Mouse (Mus musculus): ENCODE results near the gene Shld1. TPM values are rescaled to one million over a fixed set of nuclear protein-coding genes. Genes with fewer than 3 reads are reported as not detected.

Shld1 gene
- polyA plus RNA-seq, 1 experiment from 2014 or later: 24.0 TPM

DNA sequence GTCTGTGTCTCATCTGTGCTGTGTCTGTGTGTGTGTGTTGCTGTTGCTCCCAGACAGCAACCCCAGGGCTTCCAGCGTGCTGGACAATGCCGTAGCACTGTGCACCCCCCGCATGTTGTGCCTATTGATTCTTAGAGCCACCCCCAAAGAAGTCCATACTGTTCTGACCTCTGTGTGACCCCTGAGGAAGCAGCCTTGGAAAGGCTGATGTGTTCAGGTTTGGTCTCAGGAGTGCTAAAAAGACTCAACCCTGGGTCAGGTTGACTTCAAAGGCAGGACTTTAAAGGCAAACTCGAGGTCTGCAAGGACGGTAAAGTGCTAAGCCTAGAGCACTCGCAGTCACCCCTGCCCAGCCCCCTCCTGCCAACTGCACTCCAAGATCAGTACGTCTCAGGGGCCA, 11.0 kb downstream of the Shld1 start:
- Histone ChIP-seq H3K27ac (ENCODE audit: low read depth, low read length) (no peak overlapping the region), H3K9ac (ENCODE audit: low read length) (no peak overlapping the region), H3K36me3 (ENCODE audit: control insufficient read depth, insufficient read depth, low read length) (no peaks in the 10 kb centered on the region), H3K9me3 (ENCODE audit: control insufficient read depth, low read length) (no peaks in the 10 kb centered on the region), H3K27me3 (ENCODE audit: control insufficient read depth, insufficient read depth, low read length) (no peaks in the 10 kb centered on the region), H3K4me1 (ENCODE audit: control insufficient read depth, insufficient read depth, low read length) (no peaks in the 10 kb centered on the region), H3K4me2 (ENCODE audit: low read depth) (no peak overlapping the region), H3K4me3 (ENCODE audit: low read depth, low read length) (no peak overlapping the region)
- WGBS: 62% methylated on average over 7 of the region's 7 CpGs
- DNase-seq (ENCODE audit: low spot score) (no peak), ATAC-seq (ENCODE audit: insufficient read depth, low FRiP score, low TSS enrichment) (no peak)

DNA sequence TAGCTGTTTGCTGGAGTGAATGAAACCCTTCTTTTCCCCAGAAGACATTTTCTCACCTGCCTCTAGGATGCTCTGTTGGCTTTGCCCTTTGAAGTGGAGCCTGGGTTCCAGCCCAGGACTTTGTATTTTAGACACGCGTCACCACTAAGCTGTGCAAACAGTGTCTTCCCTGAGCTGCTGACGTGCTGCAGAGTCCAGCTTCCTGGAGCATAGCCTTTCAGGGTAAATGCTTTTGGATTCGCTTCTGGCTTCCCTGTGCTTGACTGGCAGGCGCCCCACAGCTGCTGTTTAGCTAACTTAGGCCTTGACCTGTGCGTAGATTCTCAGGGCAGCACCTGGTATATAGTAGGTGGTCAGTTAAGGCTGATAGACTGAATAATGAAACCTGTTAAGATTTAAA, 11.7 kb downstream of the Shld1 start:
- DNase-seq (ENCODE audit: low spot score) (no peak), ATAC-seq (ENCODE audit: insufficient read depth, low FRiP score, low TSS enrichment) (no peak)
- no peaks in the 10 kb centered on the region for H3K36me3 ChIP-seq (ENCODE audit: control insufficient read depth, insufficient read depth, low read length)
- no peaks in the 10 kb centered on the region for H3K4me1 ChIP-seq (ENCODE audit: control insufficient read depth, insufficient read depth, low read length)
- H3K4me3 ChIP-seq (ENCODE audit: low read depth, low read length): no peak overlapping the region
- H3K27ac ChIP-seq (ENCODE audit: low read depth, low read length): no peak overlapping the region
- no peaks in the 10 kb centered on the region for H3K9me3 ChIP-seq (ENCODE audit: control insufficient read depth, low read length)
- no peak overlapping the region for H3K4me2 ChIP-seq (ENCODE audit: low read depth)
- no peak overlapping the region for H3K9ac ChIP-seq (ENCODE audit: low read length)
- WGBS: 81% methylated on average over 6 of the region's 6 CpGs
- H3K27me3 ChIP-seq (ENCODE audit: control insufficient read depth, insufficient read depth, low read length): no peaks in the 10 kb centered on the region

DNA sequence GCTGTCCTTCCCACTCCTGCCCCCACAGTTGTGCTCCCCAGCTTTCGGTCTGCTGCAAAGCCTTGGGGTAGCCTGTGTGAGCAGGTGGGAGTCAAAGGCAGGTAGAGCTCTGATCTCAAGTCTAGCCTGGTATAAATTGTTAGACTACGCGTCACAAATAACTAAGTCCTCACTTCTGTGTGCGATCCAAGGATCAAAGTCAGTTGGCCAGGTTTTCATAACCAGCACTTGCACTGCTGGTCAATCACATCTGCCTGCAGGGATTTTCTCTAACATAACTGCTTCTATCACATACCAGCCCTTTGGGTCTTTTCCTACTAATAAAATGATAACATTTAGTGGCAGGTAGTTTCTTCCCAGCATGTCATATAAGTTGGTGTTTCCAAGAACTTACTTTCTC, 14.2 kb downstream of the Shld1 start:
- Histone ChIP-seq H3K9ac (ENCODE audit: low read length) (no peak overlapping the region), H3K4me3 (ENCODE audit: low read depth, low read length) (no peak overlapping the region)

DNA sequence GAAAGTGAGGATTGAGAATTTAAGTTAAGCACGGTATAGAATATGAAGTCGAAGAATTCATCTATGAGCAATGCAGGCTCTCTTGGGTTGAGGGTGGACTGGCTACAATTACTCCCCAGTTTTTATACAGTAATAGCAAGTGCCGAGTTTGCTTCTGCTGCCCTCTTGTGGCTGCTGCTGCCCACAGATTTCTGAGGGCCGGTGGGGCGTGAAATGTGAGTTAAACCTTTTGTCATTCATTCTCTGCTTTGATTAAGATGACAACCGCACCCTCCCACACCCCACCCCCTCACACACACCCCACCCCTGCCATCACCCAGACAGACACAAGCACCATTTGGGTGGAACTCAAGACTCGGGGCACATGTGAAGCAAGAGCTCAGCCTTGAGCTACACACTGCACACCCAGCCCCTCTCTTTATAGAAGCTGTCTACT, 14.7 kb downstream of the Shld1 start:
- H3K9ac ChIP-seq (ENCODE audit: low read length): no peak overlapping the region
- H3K4me2 ChIP-seq (ENCODE audit: low read depth): no peak overlapping the region
- DNase-seq (ENCODE audit: low spot score): peak; percentile 69
- H3K4me1 ChIP-seq (ENCODE audit: control insufficient read depth, insufficient read depth, low read length): no peaks in the 10 kb centered on the region
- H3K4me3 ChIP-seq (ENCODE audit: low read depth, low read length): no peak overlapping the region
- no peak overlapping the region for H3K27ac ChIP-seq (ENCODE audit: low read depth, low read length)
- no peaks in the 10 kb centered on the region for H3K27me3 ChIP-seq (ENCODE audit: control insufficient read depth, insufficient read depth, low read length)
- peak; percentile 67 for ATAC-seq (ENCODE audit: insufficient read depth, low FRiP score, low TSS enrichment)
- no peaks in the 10 kb centered on the region for H3K36me3 ChIP-seq (ENCODE audit: control insufficient read depth, insufficient read depth, low read length)
- WGBS: 21% methylated on average over 7 of the region's 7 CpGs
- no peaks in the 10 kb centered on the region for H3K9me3 ChIP-seq (ENCODE audit: control insufficient read depth, low read length)

More for the DNA sequence above, 14.2 kb downstream of the Shld1 start:
- no peak overlapping the region for H3K4me2 ChIP-seq (ENCODE audit: low read depth)
- ATAC-seq (ENCODE audit: insufficient read depth, low FRiP score, low TSS enrichment) (no peak), DNase-seq (ENCODE audit: low spot score) (no peak)
- 96% methylated on average over 4 of the region's 4 CpGs for WGBS
- no peaks in the 10 kb centered on the region for H3K36me3 ChIP-seq (ENCODE audit: control insufficient read depth, insufficient read depth, low read length)
- no peak overlapping the region for H3K27ac ChIP-seq (ENCODE audit: low read depth, low read length)
- no peaks in the 10 kb centered on the region for H3K4me1 ChIP-seq (ENCODE audit: control insufficient read depth, insufficient read depth, low read length)
- H3K27me3 ChIP-seq (ENCODE audit: control insufficient read depth, insufficient read depth, low read length): no peaks in the 10 kb centered on the region
- H3K9me3 ChIP-seq (ENCODE audit: control insufficient read depth, low read length): no peaks in the 10 kb centered on the region

- Histone ChIP-seq H3K4me3 (ENCODE audit: low read depth, low read length) (no peak overlapping the region), H3K4me1 (ENCODE audit: control insufficient read depth, insufficient read depth, low read length) (no peaks in the 10 kb centered on the region), H3K36me3 (ENCODE audit: control insufficient read depth, insufficient read depth, low read length) (no peaks in the 10 kb centered on the region), H3K4me2 (ENCODE audit: low read depth) (no peak overlapping the region), H3K9ac (ENCODE audit: low read length) (no peak overlapping the region), H3K27ac (ENCODE audit: low read depth, low read length) (no peak overlapping the region), H3K27me3 (ENCODE audit: control insufficient read depth, insufficient read depth, low read length) (no peaks in the 10 kb centered on the region), H3K9me3 (ENCODE audit: control insufficient read depth, low read length) (no peaks in the 10 kb centered on the region)
- DNase-seq (ENCODE audit: low spot score) (no peak), ATAC-seq (ENCODE audit: insufficient read depth, low FRiP score, low TSS enrichment) (no peak)
- WGBS: 86% methylated on average over 10 of the region's 10 CpGs
Measured at GRCm38 (mm10) chr2:132705251-132705992, 18.7 kb downstream of the Shld1 start.

GRCm38 (mm10) chr2:132706309-132706708, 19.6 kb downstream of the Shld1 start:
- Histone ChIP-seq H3K36me3 (ENCODE audit: control insufficient read depth, insufficient read depth, low read length) (no peaks in the 10 kb centered on the region), H3K4me1 (ENCODE audit: control insufficient read depth, insufficient read depth, low read length) (no peaks in the 10 kb centered on the region), H3K9me3 (ENCODE audit: control insufficient read depth, low read length) (no peaks in the 10 kb centered on the region), H3K9ac (ENCODE audit: low read length) (no peak overlapping the region), H3K27me3 (ENCODE audit: control insufficient read depth, insufficient read depth, low read length) (no peaks in the 10 kb centered on the region), H3K4me3 (ENCODE audit: low read depth, low read length) (no peak overlapping the region), H3K4me2 (ENCODE audit: low read depth) (no peak overlapping the region), H3K27ac (ENCODE audit: low read depth, low read length) (no peak overlapping the region)
- ATAC-seq (ENCODE audit: insufficient read depth, low FRiP score, low TSS enrichment) (no peak), DNase-seq (ENCODE audit: low spot score) (no peak)
- 95% methylated on average over 3 of the region's 3 CpGs for WGBS

GRCm38 (mm10) chr2:132710488-132710887, 23.8 kb downstream of the Shld1 start:
- no peak overlapping the region for H3K4me3 ChIP-seq (ENCODE audit: low read depth, low read length)
- H3K4me1 ChIP-seq (ENCODE audit: control insufficient read depth, insufficient read depth, low read length): no peaks in the 10 kb centered on the region
- H3K27me3 ChIP-seq (ENCODE audit: control insufficient read depth, insufficient read depth, low read length): no peaks in the 10 kb centered on the region
- 57% methylated on average over 2 of the region's 2 CpGs for WGBS
- DNase-seq (ENCODE audit: low spot score) (no peak), ATAC-seq (ENCODE audit: insufficient read depth, low FRiP score, low TSS enrichment) (no peak)
- H3K36me3 ChIP-seq (ENCODE audit: control insufficient read depth, insufficient read depth, low read length): no peaks in the 10 kb centered on the region
- H3K4me2 ChIP-seq (ENCODE audit: low read depth): no peak overlapping the region
- no peak overlapping the region for H3K9ac ChIP-seq (ENCODE audit: low read length)
- no peaks in the 10 kb centered on the region for H3K9me3 ChIP-seq (ENCODE audit: control insufficient read depth, low read length)
- no peak overlapping the region for H3K27ac ChIP-seq (ENCODE audit: low read depth, low read length)

DNA sequence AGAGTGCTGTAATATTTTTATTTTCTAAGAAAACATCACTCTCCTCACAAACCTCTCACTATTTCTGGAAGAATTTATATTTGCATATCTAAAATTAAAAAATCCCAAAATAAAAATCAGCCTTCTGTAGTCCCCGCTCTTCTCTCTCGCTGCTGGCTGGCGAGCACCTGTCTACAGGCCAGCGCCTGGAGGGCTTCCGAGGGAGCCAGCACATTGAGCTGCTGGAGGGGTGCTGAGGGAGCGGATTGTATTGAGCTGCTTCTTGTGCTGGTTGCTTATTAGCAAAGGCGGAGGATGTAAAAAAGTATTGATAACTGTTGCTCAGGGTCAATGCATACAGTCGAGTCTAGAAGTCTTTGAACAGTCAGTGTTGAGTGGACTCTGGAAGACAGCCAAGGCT, 25.3 kb downstream of the Shld1 start:
- 94% methylated on average over 8 of the region's 8 CpGs for WGBS
- H3K4me3 ChIP-seq (ENCODE audit: low read depth, low read length): no peak overlapping the region
- H3K4me1 ChIP-seq (ENCODE audit: control insufficient read depth, insufficient read depth, low read length): no peaks in the 10 kb centered on the region
- no peak overlapping the region for H3K9ac ChIP-seq (ENCODE audit: low read length)
- H3K9me3 ChIP-seq (ENCODE audit: control insufficient read depth, low read length): no peaks in the 10 kb centered on the region
- H3K27me3 ChIP-seq (ENCODE audit: control insufficient read depth, insufficient read depth, low read length): no peaks in the 10 kb centered on the region
- H3K27ac ChIP-seq (ENCODE audit: low read depth, low read length): no peak overlapping the region
- no peaks in the 10 kb centered on the region for H3K36me3 ChIP-seq (ENCODE audit: control insufficient read depth, insufficient read depth, low read length)
- no peak overlapping the region for H3K4me2 ChIP-seq (ENCODE audit: low read depth)
- ATAC-seq (ENCODE audit: insufficient read depth, low FRiP score, low TSS enrichment) (no peak), DNase-seq (ENCODE audit: low spot score) (no peak)

GRCm38 (mm10) chr2:132714522-132714921, 27.8 kb downstream of the Shld1 start:
- no peak for ATAC-seq (ENCODE audit: insufficient read depth, low FRiP score, low TSS enrichment)
- DNase-seq (ENCODE audit: low spot score): no peak
- Histone ChIP-seq H3K9me3 (ENCODE audit: control insufficient read depth, low read length) (no peaks in the 10 kb centered on the region), H3K27ac (ENCODE audit: low read depth, low read length) (no peak overlapping the region), H3K4me2 (ENCODE audit: low read depth) (no peak overlapping the region), H3K36me3 (ENCODE audit: control insufficient read depth, insufficient read depth, low read length) (no peaks in the 10 kb centered on the region), H3K4me1 (ENCODE audit: control insufficient read depth, insufficient read depth, low read length) (no peaks in the 10 kb centered on the region), H3K9ac (ENCODE audit: low read length) (no peak overlapping the region), H3K4me3 (ENCODE audit: low read depth, low read length) (no peak overlapping the region), H3K27me3 (ENCODE audit: control insufficient read depth, insufficient read depth, low read length) (no peaks in the 10 kb centered on the region)
- 80% methylated on average over 7 of the region's 7 CpGs for WGBS
